Mouse (Mus musculus) lung, postnatal 4 days (tissue): Measurements from ENCODE around the gene Olfr356.

ENCODE experiments used
- DNase-seq, 2 experiments: peaks; one replicate each; pipeline ENCODE4 v3.0.0; 2021

Gene Olfr356

GRCm38 (mm10) chr2:36936821-36937220 lies at the start of gene Olfr356:
Gene Olfr356 (plus strand): TSS chr2:36937121.
- no peak for DNase-seq

- no peak for DNase-seq
Observed at GRCm38 (mm10) chr2:36892836-36893235, 44.1 kb upstream of the Olfr356 start, which contains the start of gene Olfr353. Gene Olfr353 (minus strand): TSS chr2:36892936.

- no peak for DNase-seq
Observed at GRCm38 (mm10) chr2:36897114-36897513, 39.8 kb upstream of the Olfr356 start.

- DNase-seq, result no peak
Observed at GRCm38 (mm10) chr2:36905380-36905779, 31.5 kb upstream of the Olfr356 start, which contains the start of gene Olfr354. Gene Olfr354 (plus strand): TSS chr2:36905680.

- DNase-seq, result no peak
Observed at GRCm38 (mm10) chr2:36928797-36929196, 8.1 kb upstream of the Olfr356 start, which contains the start of gene Olfr355. Gene Olfr355 (minus strand): TSS chr2:36928897.
